Mouse (Mus musculus) heart, embryonic 14.5 days (tissue): ENCODE results near the gene Hipk1. TPM values are rescaled to one million over a fixed set of nuclear protein-coding genes. Genes with fewer than 3 reads are reported as not detected.

Experiments used
- ATAC-seq: fragments of 200-750 bp; cut with Nextera tagmentation; 2 replicates; pipeline ENCODE4 v1.8.0; 2017; ENCODE audit warnings: low read depth, moderate TSS enrichment; ENCODE audit not compliant: insufficient number of reproducible peaks, insufficient read depth, low FRiP score
- H3K27ac ChIP-seq, 2 experiments: fragments of 200-500 bp in 1 of 2; fragments of 300-500 bp in 1 of 2; sonication (generic) in 1 of 2; replicated peaks in 1 of 2; 2 replicates each; pipeline ENCODE4 v1.5.1; 2012 to 2014; ENCODE audit warnings: low read depth in 2 of 2, low read length in 2 of 2, control low read depth in 1 of 2, mild to moderate bottlenecking in 1 of 2, mixed read lengths in 1 of 2; ENCODE audit not compliant: control insufficient read depth in 1 of 2, insufficient read depth in 1 of 2
- H3K27me3 ChIP-seq: fragments of 300-500 bp; sonication (generic); 2 replicates; pipeline ENCODE4 v1.6.1; 2014; ENCODE audit warnings: mild to moderate bottlenecking, low read length, control low read depth; ENCODE audit not compliant: control insufficient read depth, insufficient read depth
- H3K36me3 ChIP-seq: fragments of 300-500 bp; sonication (generic); 2 replicates; pipeline ENCODE4 v1.6.1; 2014; ENCODE audit warnings: mild to moderate bottlenecking, control low read depth, low read length, mixed read lengths; ENCODE audit not compliant: control insufficient read depth, insufficient read depth
- H3K4me1 ChIP-seq, 2 experiments: fragments of 200-500 bp in 1 of 2; fragments of 300-500 bp in 1 of 2; sonication (generic) in 1 of 2; 2 replicates each; pipeline ENCODE4 v1.6.1; 2012 to 2014; ENCODE audit warnings: low read length in 2 of 2, control low read depth in 1 of 2, mixed read lengths in 1 of 2; ENCODE audit not compliant: control insufficient read depth in 2 of 2, insufficient read depth in 2 of 2
- H3K4me2 ChIP-seq: fragments of 300-500 bp; sonication (generic); 2 replicates; pipeline ENCODE4 v1.6.1; 2014; ENCODE audit warnings: mild to moderate bottlenecking, low read length
- H3K4me3 ChIP-seq, 2 experiments: fragments of 200-500 bp in 1 of 2; fragments of 300-500 bp in 1 of 2; sonication (generic) in 1 of 2; 2 replicates each; pipeline ENCODE4 v1.5.1; 2012 to 2014; ENCODE audit warnings: low read length in 2 of 2, mild to moderate bottlenecking in 2 of 2, control low read depth in 1 of 2, low read depth in 1 of 2, moderate library complexity in 1 of 2; ENCODE audit not compliant: control insufficient read depth in 1 of 2, insufficient read depth in 1 of 2
- H3K9ac ChIP-seq: fragments of 300-500 bp; sonication (generic); 2 replicates; pipeline ENCODE4 v1.6.1; 2014; ENCODE audit warnings: mild to moderate bottlenecking, low read length
- H3K9me3 ChIP-seq: fragments of 300-500 bp; sonication (generic); 2 replicates; pipeline ENCODE4 v1.6.1; 2016; ENCODE audit warnings: low read length, control low read depth; ENCODE audit not compliant: control insufficient read depth
- WGBS: fragments of 180-500 bp; shearing (Covaris S2); extraction: QIAGEN DNeasy Blood & Tissue Kit; methylation state at CpG from one replicate; pipeline ENCODE4 v1.1.7; 2014; 5-methylcytosine and 5-hydroxymethylcytosine counted together
- polyA plus RNA-seq: library from polyadenylated mRNA; unstranded; fragments of >200 nt; fragmentation: Nextera tagmentation; extraction: Ambion mirVana; gene quantifications from 2 replicates; pipeline ENCODE4 v1.2.1, GENCODE M21; 2014

Hipk1 gene
- polyA plus RNA-seq, 1 experiment from 2014 or later: 15.3 TPM

GRCm38 (mm10) chr3:103727813-103728326 is 63.5 kb downstream of the Hipk1 start:
- Histone ChIP-seq H3K4me1 (peaks cover 0 to 1% of the 10 kb centered on the region in 2 experiments; a peak in 2 of 4 replicates), H3K4me2 (no peak overlapping the region), H3K27me3 (no peaks in the 10 kb centered on the region), H3K36me3 (no peaks in the 10 kb centered on the region), H3K27ac (no peak overlapping the region), H3K9ac (no peak overlapping the region), H3K4me3 (no peak overlapping the region), H3K9me3 (no peaks in the 10 kb centered on the region)
- no peak for ATAC-seq
- 39% methylated on average over 2 of the region's 2 CpGs for WGBS

GRCm38 (mm10) chr3:103726642-103727041 is 64.7 kb downstream of the Hipk1 start:
- Histone ChIP-seq H3K4me1 (no peaks in the 10 kb centered on the region; a peak in 1 of 4 replicates), H3K27me3 (no peaks in the 10 kb centered on the region), H3K36me3 (no peaks in the 10 kb centered on the region), H3K27ac (no peak overlapping the region), H3K9me3 (no peaks in the 10 kb centered on the region), H3K9ac (no peak overlapping the region), H3K4me3 (no peak overlapping the region), H3K4me2 (no peak overlapping the region)
- WGBS: 73% methylated on average over 3 of the region's 3 CpGs
- no peak for ATAC-seq

GRCm38 (mm10) chr3:103724137-103724536 is 67.2 kb downstream of the Hipk1 start:
- 31% methylated on average over 3 of the region's 3 CpGs for WGBS

GRCm38 (mm10) chr3:103718728-103719127 is 72.6 kb downstream of the Hipk1 start:
- H3K4me1 ChIP-seq: peaks cover 0 to 7% of the 10 kb centered on the region in 2 experiments; a peak in 1 of 4 replicates
- H3K27me3 ChIP-seq: no peaks in the 10 kb centered on the region
- no peak overlapping the region for H3K9ac ChIP-seq
- H3K4me2 ChIP-seq: no peak overlapping the region
- ATAC-seq: no peak
- 81% methylated on average over 4 of the region's 4 CpGs for WGBS
- no peak overlapping the region for H3K27ac ChIP-seq
- no peak overlapping the region for H3K4me3 ChIP-seq
- no peaks in the 10 kb centered on the region for H3K36me3 ChIP-seq
- no peaks in the 10 kb centered on the region for H3K9me3 ChIP-seq

More at GRCm38 (mm10) chr3:103724137-103724536, 67.2 kb downstream of the Hipk1 start:
- H3K36me3 ChIP-seq: no peaks in the 10 kb centered on the region
- H3K4me1 ChIP-seq: no peaks in the 10 kb centered on the region; a peak in 1 of 4 replicates
- no peak overlapping the region for H3K9ac ChIP-seq
- ATAC-seq: no peak
- H3K9me3 ChIP-seq: no peaks in the 10 kb centered on the region
- H3K4me2 ChIP-seq: no peak overlapping the region
- H3K27ac ChIP-seq: no peak overlapping the region
- H3K27me3 ChIP-seq: no peaks in the 10 kb centered on the region
- H3K4me3 ChIP-seq: no peak overlapping the region

- no peak for ATAC-seq
- H3K36me3 ChIP-seq: no peaks in the 10 kb centered on the region
- no peak overlapping the region for H3K4me3 ChIP-seq
- no peak overlapping the region for H3K27ac ChIP-seq
- H3K9me3 ChIP-seq: no peaks in the 10 kb centered on the region
- 48% methylated on average over 15 of the region's 15 CpGs for WGBS
- H3K4me1 ChIP-seq: peaks cover 0 to 7% of the 10 kb centered on the region in 2 experiments; a peak in 1 of 4 replicates
- no peak overlapping the region for H3K4me2 ChIP-seq
- H3K27me3 ChIP-seq: no peaks in the 10 kb centered on the region
- no peak overlapping the region for H3K9ac ChIP-seq
Observed at GRCm38 (mm10) chr3:103716774-103717760, 74.3 kb downstream of the Hipk1 start.

- 50% methylated on average over 11 of the region's 11 CpGs for WGBS
- Histone ChIP-seq H3K36me3 (no peaks in the 10 kb centered on the region), H3K27me3 (no peaks in the 10 kb centered on the region), H3K4me3 (no peak overlapping the region), H3K4me2 (no peak overlapping the region), H3K9me3 (no peaks in the 10 kb centered on the region), H3K9ac (no peak overlapping the region), H3K27ac (no peak overlapping the region), H3K4me1 (peaks cover 0 to 7% of the 10 kb centered on the region in 2 experiments; a peak in 1 of 4 replicates)
- ATAC-seq: no peak
Observed at GRCm38 (mm10) chr3:103715762-103716693, 75.3 kb downstream of the Hipk1 start.

GRCm38 (mm10) chr3:103714942-103715341 is 76.4 kb downstream of the Hipk1 start:
- no peak overlapping the region for H3K9ac ChIP-seq
- 74% methylated on average over 8 of the region's 8 CpGs for WGBS
- no peak overlapping the region for H3K27ac ChIP-seq
- no peaks in the 10 kb centered on the region for H3K36me3 ChIP-seq
- H3K9me3 ChIP-seq: no peaks in the 10 kb centered on the region
- H3K4me1 ChIP-seq: peaks cover 0 to 7% of the 10 kb centered on the region in 2 experiments; a peak in 1 of 4 replicates
- H3K4me2 ChIP-seq: no peak overlapping the region
- ATAC-seq: no peak
- no peak overlapping the region for H3K4me3 ChIP-seq
- H3K27me3 ChIP-seq: no peaks in the 10 kb centered on the region
